Mouse (Mus musculus) liver, embryonic 13.5 days (tissue): ENCODE results near the gene Znrf2. TPM values are rescaled to one million over a fixed set of nuclear protein-coding genes. Genes with fewer than 3 reads are reported as not detected.

Experiments
- ATAC-seq: fragments of 200-750 bp; cut with Nextera tagmentation; 2 replicates; pipeline ENCODE4 v1.8.0; 2017; ENCODE audit warnings: low read depth, mild to moderate bottlenecking, moderate number of reproducible peaks, moderate library complexity
- DNase-seq: peaks from one replicate; pipeline ENCODE4 v3.0.0; 2022
- H3K27ac ChIP-seq: fragments of 300-500 bp; sonication (generic); 2 replicates; pipeline ENCODE4 v1.5.1; 2015; ENCODE audit warnings: moderate library complexity, mild to moderate bottlenecking, inconsistent platforms
- H3K27me3 ChIP-seq: fragments of 300-500 bp; sonication (generic); 2 replicates; pipeline ENCODE4 v1.6.1; 2015; ENCODE audit warnings: mild to moderate bottlenecking, inconsistent platforms
- H3K36me3 ChIP-seq: fragments of 300-500 bp; sonication (generic); 2 replicates; pipeline ENCODE4 v1.6.1; 2015; ENCODE audit warnings: mild to moderate bottlenecking, inconsistent platforms
- H3K4me1 ChIP-seq: fragments of 300-500 bp; sonication (generic); replicated peaks from 2 replicates; pipeline ENCODE4 v1.6.1; 2015; ENCODE audit warnings: inconsistent platforms
- H3K4me2 ChIP-seq: fragments of 300-500 bp; sonication (generic); 2 replicates; pipeline ENCODE4 v1.6.1; 2015; ENCODE audit warnings: inconsistent platforms, mild to moderate bottlenecking, moderate library complexity
- H3K4me3 ChIP-seq: fragments of 300-500 bp; sonication (generic); replicated peaks from 2 replicates; pipeline ENCODE4 v1.5.1; 2015; ENCODE audit warnings: mild to moderate bottlenecking, inconsistent platforms
- H3K9ac ChIP-seq: fragments of 300-500 bp; sonication (generic); 2 replicates; pipeline ENCODE4 v1.6.1; 2015; ENCODE audit warnings: mild to moderate bottlenecking, inconsistent platforms
- H3K9me3 ChIP-seq: fragments of 300-500 bp; sonication (generic); replicated peaks from 2 replicates; pipeline ENCODE4 v1.6.1; 2016; ENCODE audit warnings: inconsistent platforms
- WGBS: fragments of 180-500 bp; shearing (Covaris S2); methylation state at CpG from one replicate; pipeline ENCODE4 v1.1.7; 2015; ENCODE audit not compliant: insufficient replicate concordance; 5-methylcytosine and 5-hydroxymethylcytosine counted together
- polyA plus RNA-seq: library from polyadenylated mRNA; unstranded; fragments of >200 nt; fragmentation: Nextera tagmentation; extraction: Ambion mirVana; gene quantifications from 2 replicates; pipeline ENCODE4 v1.2.1, GENCODE M21; 2015

Gene Znrf2
- 2.4 and 2.7 TPM in 2 replicates for polyA plus RNA-seq

DNA sequence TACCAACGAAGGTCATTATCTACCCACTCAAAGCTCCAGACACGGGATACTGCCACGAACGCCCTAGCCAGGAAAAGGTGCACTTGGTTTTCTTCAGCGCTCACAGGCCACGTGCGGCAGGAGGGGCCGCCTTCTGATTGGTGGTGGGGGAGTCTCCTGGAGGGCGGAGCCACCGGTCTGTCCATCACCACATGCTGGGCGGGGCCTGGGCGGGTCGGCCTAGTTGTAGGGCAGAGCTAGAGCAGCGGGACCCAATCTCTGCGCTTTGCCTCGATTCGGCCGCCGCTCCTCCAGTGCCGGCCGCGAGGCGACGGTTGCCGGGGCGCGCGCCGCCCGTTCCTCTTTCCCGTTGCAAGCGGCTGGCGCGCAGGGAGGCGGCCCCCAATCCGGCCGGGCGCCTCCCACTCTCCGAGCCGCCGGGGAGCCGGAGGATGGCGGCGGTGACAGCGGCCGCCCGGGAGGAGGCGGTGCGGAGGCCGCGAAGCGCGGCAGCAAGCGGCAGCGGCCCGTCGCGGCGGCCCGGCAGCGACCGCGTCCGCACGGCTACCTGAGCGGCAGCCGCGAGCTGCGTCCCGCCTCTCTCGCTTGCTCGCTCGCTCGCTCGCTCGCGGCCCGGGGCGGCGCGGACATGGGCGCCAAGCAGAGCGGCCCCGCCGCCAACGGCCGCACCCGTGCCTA, at the start of gene Znrf2:
Gene Znrf2, plus strand, starts transcription at position 529 of the 678 bp plus-strand sequence.
- Histone ChIP-seq H3K4me3 (peak within 1 kb of the TSS; percentile 88), H3K4me1 (peaks cover 45% of the 10 kb centered on the region), H3K27me3 (no peaks in the 10 kb centered on the region), H3K36me3 (no peaks in the 10 kb centered on the region), H3K9me3 (no peaks in the 10 kb centered on the region), H3K9ac (peak within 1 kb of the TSS; percentile 94), H3K27ac (peak within 1 kb of the TSS; percentile 95), H3K4me2 (peak within 1 kb of the TSS; percentile 93)
- WGBS: under 1% methylated on average over 86 of the region's 88 CpGs
- DNase-seq (peak; percentile 92), ATAC-seq (peak; percentile 98)

DNA sequence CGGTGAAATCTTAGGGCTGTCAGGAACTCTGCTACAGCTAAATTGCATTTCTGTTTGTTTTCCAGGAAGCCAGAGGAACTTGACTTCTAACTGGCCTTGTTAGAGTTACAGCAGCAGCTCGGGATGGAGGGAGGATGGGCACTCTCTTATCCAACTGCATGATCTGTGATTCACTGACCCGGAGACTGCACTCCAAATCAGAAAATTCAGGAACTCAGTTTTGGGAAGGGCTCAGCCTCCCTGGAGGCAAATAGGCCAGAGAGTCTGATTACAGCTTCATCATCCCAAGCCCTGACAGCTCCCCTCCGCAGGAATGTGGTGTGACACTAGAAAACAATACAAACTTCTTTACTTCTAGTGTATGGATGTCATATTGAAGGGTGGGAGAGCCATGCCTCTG, 49.0 kb upstream of the Znrf2 start:
- H3K27me3 ChIP-seq: no peaks in the 10 kb centered on the region
- H3K36me3 ChIP-seq: no peaks in the 10 kb centered on the region
- H3K9ac ChIP-seq: no peak overlapping the region
- no peak overlapping the region for H3K27ac ChIP-seq
- ATAC-seq (no peak), DNase-seq (no peak)
- H3K9me3 ChIP-seq: no peaks in the 10 kb centered on the region
- no peak overlapping the region for H3K4me3 ChIP-seq
- WGBS: 37% methylated on average over 4 of the region's 4 CpGs
- no peaks in the 10 kb centered on the region for H3K4me1 ChIP-seq
- no peak overlapping the region for H3K4me2 ChIP-seq

DNA sequence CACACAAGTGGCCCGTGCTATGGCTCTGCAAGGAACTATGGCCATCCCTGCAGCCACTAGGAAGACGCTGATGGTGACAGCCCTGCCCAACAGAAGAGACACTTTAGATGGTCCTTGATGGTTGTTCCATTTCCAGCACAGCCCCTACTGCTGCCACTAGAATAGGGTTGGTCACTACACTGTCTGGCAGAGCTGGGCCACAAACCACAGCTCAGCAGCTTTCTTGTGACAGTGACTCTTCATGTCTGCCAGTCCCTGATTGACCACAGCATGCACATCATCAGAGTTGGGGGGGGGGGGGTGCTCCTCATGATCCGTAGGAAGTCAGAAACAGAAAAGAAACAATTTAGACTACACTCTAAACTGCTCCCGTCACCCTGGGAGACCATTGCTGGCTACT, 46.0 kb upstream of the Znrf2 start:
- DNase-seq: no peak
- Histone ChIP-seq H3K27ac (no peak overlapping the region), H3K4me1 (peaks cover 6% of the 10 kb centered on the region), H3K9me3 (no peaks in the 10 kb centered on the region), H3K9ac (no peak overlapping the region), H3K36me3 (no peaks in the 10 kb centered on the region), H3K27me3 (no peaks in the 10 kb centered on the region), H3K4me2 (no peak overlapping the region), H3K4me3 (no peak overlapping the region)
- WGBS: 63% methylated on average over 4 of the region's 4 CpGs
- ATAC-seq: no peak

DNA sequence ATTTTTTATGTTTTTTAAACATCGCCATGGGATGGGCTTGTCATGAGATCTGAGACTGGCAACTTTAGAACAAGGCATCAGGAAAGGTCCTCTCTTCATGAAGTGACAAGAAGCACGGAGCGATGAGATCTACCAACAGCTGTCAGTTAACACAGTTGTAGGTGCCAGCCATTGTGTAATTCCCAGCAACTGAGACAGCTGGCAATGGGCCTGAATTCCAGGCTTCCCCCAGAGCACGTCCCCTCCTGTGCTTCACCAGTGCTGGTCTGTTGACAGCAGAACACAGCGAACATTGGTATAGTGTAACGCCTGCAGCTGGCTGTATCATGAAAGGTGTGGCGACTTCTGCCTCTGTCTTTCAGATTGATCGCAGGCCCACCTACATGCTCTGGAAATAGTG, 45.5 kb upstream of the Znrf2 start:
- Histone ChIP-seq H3K36me3 (no peaks in the 10 kb centered on the region), H3K4me2 (no peak overlapping the region), H3K27ac (no peak overlapping the region), H3K4me3 (no peak overlapping the region), H3K4me1 (peaks cover 8% of the 10 kb centered on the region), H3K9me3 (no peaks in the 10 kb centered on the region), H3K9ac (no peak overlapping the region), H3K27me3 (no peaks in the 10 kb centered on the region)
- 70% methylated on average over 8 of the region's 8 CpGs for WGBS
- ATAC-seq (no peak), DNase-seq (no peak)

DNA sequence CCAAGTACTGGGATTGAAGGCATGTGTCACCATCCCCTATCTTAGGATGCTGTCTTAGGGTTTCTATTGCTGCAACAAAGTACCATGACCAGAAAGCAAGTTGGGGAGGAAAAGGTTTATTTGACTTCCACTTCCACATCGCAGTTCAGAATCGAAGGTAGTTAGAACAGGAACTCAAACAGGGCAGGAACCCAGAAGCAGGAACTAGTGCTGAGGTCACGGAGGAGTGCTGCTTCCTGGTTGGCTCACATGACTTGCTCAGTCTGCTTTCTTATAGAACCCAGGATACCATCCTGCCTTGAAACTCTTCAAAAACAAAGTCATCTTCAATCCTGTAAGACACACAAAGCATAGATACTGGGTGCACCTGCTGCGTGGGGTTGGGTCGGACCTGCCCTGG, 44.6 kb upstream of the Znrf2 start:
- Histone ChIP-seq H3K4me2 (no peak overlapping the region), H3K9me3 (no peaks in the 10 kb centered on the region), H3K36me3 (no peaks in the 10 kb centered on the region), H3K4me1 (peaks cover 8% of the 10 kb centered on the region), H3K27ac (no peak overlapping the region), H3K4me3 (no peak overlapping the region), H3K9ac (no peak overlapping the region), H3K27me3 (no peaks in the 10 kb centered on the region)
- DNase-seq: no peak
- 63% methylated on average over 5 of the region's 5 CpGs for WGBS
- ATAC-seq: no peak

DNA sequence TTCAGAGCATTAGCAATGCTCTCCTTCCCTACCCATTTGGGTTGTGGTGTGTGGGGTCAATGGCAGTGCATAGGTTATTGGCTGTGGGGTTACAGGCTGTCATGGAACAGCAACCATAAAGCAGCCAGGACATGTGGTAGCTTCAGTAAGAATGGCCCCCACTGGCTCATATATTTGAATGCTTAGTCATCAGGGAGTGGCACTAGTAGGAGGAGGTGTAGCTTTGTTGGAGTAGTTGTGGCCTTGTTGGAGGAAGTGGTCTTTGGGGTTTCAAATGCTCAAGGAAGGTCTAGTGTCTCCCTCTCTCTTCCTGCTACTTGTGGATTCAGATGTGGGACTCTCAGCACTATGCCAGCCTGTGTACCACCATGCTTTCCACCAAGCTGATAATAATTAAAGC, 41.0 kb upstream of the Znrf2 start:
- H3K4me3 ChIP-seq: no peak overlapping the region
- DNase-seq (no peak), ATAC-seq (no peak)
- H3K27ac ChIP-seq: no peak overlapping the region
- H3K4me2 ChIP-seq: no peak overlapping the region
- H3K9me3 ChIP-seq: no peaks in the 10 kb centered on the region
- peaks cover 8% of the 10 kb centered on the region for H3K4me1 ChIP-seq
- H3K27me3 ChIP-seq: no peaks in the 10 kb centered on the region
- no peak overlapping the region for H3K9ac ChIP-seq
- no peaks in the 10 kb centered on the region for H3K36me3 ChIP-seq

DNA sequence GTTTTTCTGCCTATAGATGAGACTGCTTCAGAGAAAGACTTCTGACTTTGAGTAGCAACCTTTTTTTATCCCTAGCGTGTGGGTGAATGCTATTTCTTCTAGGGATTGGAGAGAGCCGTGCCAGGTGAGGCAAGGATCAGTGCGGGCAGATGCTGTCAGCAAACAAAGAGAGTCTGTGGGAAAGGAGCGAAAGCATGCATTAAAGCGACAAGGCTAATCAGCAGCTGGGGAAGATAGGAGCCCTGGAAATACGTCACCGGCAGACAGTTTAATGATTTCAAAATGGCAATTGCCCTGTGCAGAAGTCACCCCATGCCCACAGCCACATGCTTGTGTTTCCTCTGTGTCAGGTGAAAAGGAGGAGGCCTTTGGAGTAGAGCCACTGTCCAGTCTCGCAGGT, 39.1 kb upstream of the Znrf2 start:
- no peak overlapping the region for H3K27ac ChIP-seq
- no peaks in the 10 kb centered on the region for H3K27me3 ChIP-seq
- DNase-seq: no peak
- H3K9ac ChIP-seq: no peak overlapping the region; the same call in 1 of the 2 replicates
- no peak for ATAC-seq
- H3K4me1 ChIP-seq: peaks cover 15% of the 10 kb centered on the region
- H3K36me3 ChIP-seq: no peaks in the 10 kb centered on the region
- H3K9me3 ChIP-seq: no peaks in the 10 kb centered on the region
- no peak overlapping the region for H3K4me3 ChIP-seq
- 52% methylated on average over 8 of the region's 8 CpGs for WGBS
- H3K4me2 ChIP-seq: no peak overlapping the region

DNA sequence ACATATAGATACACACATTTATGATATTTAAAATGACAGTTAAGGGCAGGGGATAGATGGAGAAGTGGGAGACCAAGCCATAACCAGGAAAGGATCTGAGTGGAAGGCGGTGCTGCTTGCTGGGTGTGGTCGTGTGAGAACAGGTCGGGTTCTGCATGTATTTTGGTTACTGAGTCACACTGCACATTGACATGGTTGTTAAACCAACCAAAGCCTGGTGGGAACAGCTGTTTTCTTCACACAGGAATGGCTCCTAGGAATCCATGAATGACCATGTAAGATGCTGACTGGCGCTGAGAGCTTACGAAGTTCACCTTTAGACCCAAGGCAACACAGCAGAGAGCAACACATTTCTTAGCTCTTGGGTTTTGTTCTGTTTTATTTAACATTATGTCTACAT, 36.7 kb upstream of the Znrf2 start:
- Histone ChIP-seq H3K9me3 (no peaks in the 10 kb centered on the region), H3K4me1 (peaks cover 15% of the 10 kb centered on the region), H3K4me2 (no peak overlapping the region), H3K36me3 (no peaks in the 10 kb centered on the region), H3K27me3 (no peaks in the 10 kb centered on the region), H3K27ac (no peak overlapping the region), H3K4me3 (no peak overlapping the region), H3K9ac (no peak overlapping the region)
- ATAC-seq (no peak), DNase-seq (no peak)
- WGBS: 71% methylated on average over 5 of the region's 5 CpGs

DNA sequence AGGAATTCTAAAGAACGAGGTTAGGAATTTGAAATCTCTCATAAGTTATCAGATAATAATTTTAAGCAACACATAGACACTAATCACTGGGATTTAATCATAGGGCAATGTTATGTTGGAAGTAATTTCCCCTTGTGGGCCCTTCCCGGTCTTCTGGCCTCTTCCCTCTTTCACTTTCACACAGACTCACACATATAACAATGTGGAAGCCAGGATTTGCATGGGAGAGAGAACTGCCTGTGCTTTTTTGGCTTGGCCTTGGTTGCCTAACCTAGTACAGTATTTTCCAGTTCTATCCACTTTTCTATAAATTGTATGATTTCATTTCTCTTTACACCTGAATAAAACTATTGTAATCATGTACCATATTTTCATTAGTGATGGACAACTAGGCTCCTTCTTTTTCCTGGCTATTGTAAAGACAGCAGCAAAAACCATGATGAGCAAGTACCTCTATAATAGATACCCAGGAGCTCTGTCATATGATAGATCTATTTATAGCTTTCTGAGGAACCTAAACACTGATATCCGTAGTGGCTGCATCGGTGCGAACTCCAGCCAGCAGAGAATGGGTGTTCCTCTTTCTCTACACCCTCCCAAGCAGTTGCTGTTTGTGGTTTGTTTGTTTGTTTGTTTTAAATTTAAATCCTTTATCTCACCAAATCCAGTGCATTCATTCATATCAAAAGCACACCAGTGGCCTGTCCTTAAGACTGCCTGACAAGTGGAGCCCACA, 36.0 kb upstream of the Znrf2 start:
- Histone ChIP-seq H3K9ac (no peak overlapping the region), H3K9me3 (no peaks in the 10 kb centered on the region), H3K4me1 (peaks cover 9% of the 10 kb centered on the region), H3K4me3 (no peak overlapping the region), H3K27me3 (no peaks in the 10 kb centered on the region), H3K36me3 (no peaks in the 10 kb centered on the region), H3K4me2 (no peak overlapping the region), H3K27ac (no peak overlapping the region)
- ATAC-seq: no peak
- DNase-seq: no peak
- 35% methylated on average over 5 of the region's 5 CpGs for WGBS

DNA sequence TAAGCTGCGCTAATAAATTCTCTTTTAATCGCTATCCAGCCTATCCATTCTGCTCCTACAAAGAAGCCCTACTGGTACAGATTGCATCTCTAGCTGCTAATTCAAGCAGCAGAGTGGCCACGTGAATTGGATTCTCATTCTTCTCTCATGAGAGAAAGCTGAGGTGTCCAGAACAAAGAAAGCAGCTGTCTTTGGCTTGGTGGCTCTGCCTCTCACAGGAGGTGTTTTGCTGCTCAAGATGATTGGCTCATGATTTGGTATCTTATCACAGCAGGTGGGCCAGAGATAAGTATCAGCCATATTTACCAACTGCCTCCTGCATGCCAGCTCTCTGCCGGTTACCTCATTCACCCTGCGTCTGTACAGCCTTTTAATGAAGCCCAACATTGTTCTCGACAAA, 34.8 kb upstream of the Znrf2 start:
- Histone ChIP-seq H3K4me2 (no peak overlapping the region), H3K36me3 (no peaks in the 10 kb centered on the region), H3K4me1 (0 out of 2 replicates have a peak, but pooled peaks cover 7% of the 10 kb centered on the region), H3K4me3 (no peak overlapping the region), H3K27me3 (no peaks in the 10 kb centered on the region), H3K9me3 (no peaks in the 10 kb centered on the region), H3K27ac (no peak overlapping the region), H3K9ac (no peak overlapping the region)
- ATAC-seq: no peak
- WGBS: 56% methylated on average over 6 of the region's 6 CpGs
- DNase-seq: no peak

DNA sequence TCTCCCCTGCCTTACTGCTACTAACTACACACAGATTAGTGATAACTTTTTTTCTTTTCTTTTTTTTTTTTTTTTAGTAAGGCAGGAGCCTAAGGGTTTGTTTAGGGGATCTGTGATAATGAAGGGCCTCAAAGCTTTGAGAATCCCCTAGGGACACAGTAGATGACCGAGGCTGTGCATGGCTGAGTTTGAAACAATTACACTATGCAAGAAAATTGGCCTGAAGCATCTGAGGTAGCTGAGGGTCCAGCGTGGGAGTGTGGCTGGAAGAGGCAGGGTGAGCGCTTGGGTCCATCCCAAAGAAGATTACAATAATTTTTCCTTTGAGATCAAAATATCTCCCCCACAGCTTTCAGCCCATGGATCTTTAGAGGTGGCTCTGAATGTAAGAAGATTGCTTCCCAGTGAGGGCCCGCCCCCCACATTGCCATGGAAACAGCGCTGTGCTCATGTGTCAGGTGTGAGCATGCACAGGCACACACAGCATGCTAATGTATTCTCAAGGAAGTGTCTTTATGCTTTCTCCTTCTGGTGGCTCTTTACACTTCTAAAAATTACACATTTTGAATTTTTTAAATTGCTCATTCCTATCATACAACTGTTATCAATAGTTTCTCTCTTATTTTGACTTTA, 31.5 kb upstream of the Znrf2 start:
- no peaks in the 10 kb centered on the region for H3K27me3 ChIP-seq
- H3K4me3 ChIP-seq: no peak overlapping the region
- 71% methylated on average over 5 of the region's 5 CpGs for WGBS
- no peak overlapping the region for H3K27ac ChIP-seq
- H3K9ac ChIP-seq: no peak overlapping the region
- ATAC-seq (no peak), DNase-seq (no peak)
- H3K4me2 ChIP-seq: no peak overlapping the region
- no peaks in the 10 kb centered on the region for H3K9me3 ChIP-seq
- peaks cover 10% of the 10 kb centered on the region; the same call in 1 of the 2 replicates for H3K4me1 ChIP-seq
- H3K36me3 ChIP-seq: no peaks in the 10 kb centered on the region
